Mouse (Mus musculus): ENCODE results near the gene Tchp.

Gene Tchp

GRCm38 (mm10) chr5:114707265-114708068, at the start of gene Tchp:
Gene Tchp (plus strand): TSS chr5:114707760.
- peak; percentile 96 for DNase-seq (ENCODE audit: low read depth, low spot score)

- no peak for DNase-seq (ENCODE audit: low read depth, low spot score)
These were observed 49.3 kb upstream of the Tchp start, which contains the start of gene Trpv4 for GRCm38 (mm10) chr5:114658255-114658654. Gene Trpv4 (minus strand): TSS chr5:114658421.

- DNase-seq (ENCODE audit: low read depth, low spot score), result no peak
These were observed 46.5 kb upstream of the Tchp start for GRCm38 (mm10) chr5:114661029-114661428.

- peak; percentile 62 for DNase-seq (ENCODE audit: low read depth, low spot score)
These were observed 43.4 kb upstream of the Tchp start for GRCm38 (mm10) chr5:114664139-114664538.

- DNase-seq (ENCODE audit: low read depth, low spot score), result peak; percentile 64
These were observed 42.8 kb upstream of the Tchp start for GRCm38 (mm10) chr5:114664750-114665149.

- DNase-seq (ENCODE audit: low read depth, low spot score), result no peak
These were observed 40.9 kb upstream of the Tchp start for GRCm38 (mm10) chr5:114666659-114667058.

- DNase-seq (ENCODE audit: low read depth, low spot score), result peak; percentile 97
These were observed 40.2 kb upstream of the Tchp start for GRCm38 (mm10) chr5:114667228-114667856.

- DNase-seq (ENCODE audit: low read depth, low spot score), result no peak
These were observed 38.5 kb upstream of the Tchp start for GRCm38 (mm10) chr5:114669014-114669413.

- DNase-seq (ENCODE audit: low read depth, low spot score), result no peak
These were observed 34.4 kb upstream of the Tchp start for GRCm38 (mm10) chr5:114673114-114673513.

GRCm38 (mm10) chr5:114674594-114674993, 33.0 kb upstream of the Tchp start:
- no peak for DNase-seq (ENCODE audit: low read depth, low spot score)

- DNase-seq (ENCODE audit: low read depth, low spot score), result peak; percentile 9
These were observed 27.5 kb upstream of the Tchp start for GRCm38 (mm10) chr5:114679841-114680591.

- no peak for DNase-seq (ENCODE audit: low read depth, low spot score)
These were observed 26.8 kb upstream of the Tchp start for GRCm38 (mm10) chr5:114680676-114681285.

- DNase-seq (ENCODE audit: low read depth, low spot score), result no peak
These were observed 25.8 kb upstream of the Tchp start for GRCm38 (mm10) chr5:114681717-114682116.

GRCm38 (mm10) chr5:114685986-114686385, 21.6 kb upstream of the Tchp start:
- DNase-seq (ENCODE audit: low read depth, low spot score), result no peak

GRCm38 (mm10) chr5:114686726-114687210, 20.8 kb upstream of the Tchp start:
- DNase-seq (ENCODE audit: low read depth, low spot score), result no peak

GRCm38 (mm10) chr5:114687901-114688300, 19.7 kb upstream of the Tchp start:
- peak; percentile 57 for DNase-seq (ENCODE audit: low read depth, low spot score)

GRCm38 (mm10) chr5:114688703-114689102, 18.9 kb upstream of the Tchp start:
- DNase-seq (ENCODE audit: low read depth, low spot score), result no peak

- peak; percentile 52 for DNase-seq (ENCODE audit: low read depth, low spot score)
These were observed 17.7 kb upstream of the Tchp start for GRCm38 (mm10) chr5:114689700-114690366.

GRCm38 (mm10) chr5:114690633-114691567, 16.7 kb upstream of the Tchp start, which contains the start of gene Gltp:
Gene Gltp (minus strand): TSS chr5:114690984.
- DNase-seq (ENCODE audit: low read depth, low spot score), result peak; percentile 92

- DNase-seq (ENCODE audit: low read depth, low spot score), result peak; percentile 72
These were observed 11.8 kb upstream of the Tchp start for GRCm38 (mm10) chr5:114695775-114696174.

Measured in ES-CJ7 (cell line).